Mouse (Mus musculus): ENCODE measurements at regions not wholly inside any gene's neighbourhood (a gene's known extent, or its start where the extent isn't known, plus 50 kb on each side); places are given as distances from the start of the nearest gene placed in this dataset.

DNA sequence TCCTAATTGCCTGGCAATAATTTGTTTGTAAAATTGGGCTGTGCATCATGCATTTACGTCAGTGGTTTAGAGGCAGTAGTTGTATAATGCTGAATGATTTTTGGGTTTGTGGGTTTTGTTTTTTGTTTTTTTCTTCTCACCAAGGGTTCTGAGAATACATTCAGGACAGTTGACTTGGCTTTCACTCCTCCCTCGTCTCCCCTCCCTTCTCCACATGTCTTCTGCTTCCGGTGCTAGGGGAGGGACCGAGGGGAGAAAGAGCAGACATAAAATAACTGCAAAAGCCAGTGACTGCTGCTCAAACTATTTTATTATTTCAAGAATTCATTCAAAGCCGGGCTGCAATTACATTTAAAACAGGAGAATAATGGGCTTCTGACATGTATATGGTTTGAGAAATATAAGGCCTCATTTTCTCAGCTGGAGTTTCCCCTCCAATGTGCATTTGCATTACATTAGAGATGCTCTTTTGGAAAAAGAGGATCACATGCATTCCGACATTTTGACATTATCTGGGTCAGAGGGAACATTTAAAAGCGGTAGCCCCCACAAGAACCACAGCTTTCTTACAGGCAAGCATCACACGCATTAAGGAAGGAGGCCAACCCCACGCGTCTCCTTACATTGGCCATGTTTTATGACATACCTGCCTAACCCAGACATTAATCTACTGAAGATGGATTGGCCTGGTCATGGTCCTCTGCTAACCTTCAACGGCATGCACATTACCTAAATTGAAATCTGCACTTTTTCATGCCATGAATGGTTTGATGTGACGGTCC lies 185.3 kb upstream of the Mpdz start:
- WGBS: 91% methylated on average over 12 of the region's 12 CpGs
- no peak for DNase-seq (ENCODE audit: extremely low read depth, low read depth, low spot score)
- H3K9ac ChIP-seq (ENCODE audit: low read depth, low read length): no peak overlapping the region
- H3K27me3 ChIP-seq (ENCODE audit: control insufficient read depth, insufficient read depth, low read length): no peaks in the 10 kb centered on the region
- no peaks in the 10 kb centered on the region for H3K4me1 ChIP-seq (ENCODE audit: control insufficient read depth, insufficient read depth, low read length)
- TF ChIP-seq POLR2A (IDR thresholded peaks at IDR 0.05; ENCODE audit: extremely low read depth, insufficient read depth, low read length) (no peak), CTCF (IDR thresholded peaks at IDR 0.05; ENCODE audit: low read depth, low read length) (no peak)
- no peaks in the 10 kb centered on the region for H3K36me3 ChIP-seq (ENCODE audit: control insufficient read depth, insufficient read depth, low read length)
- H3K4me3 ChIP-seq (ENCODE audit: insufficient read depth, low read depth, low read length): no peak overlapping the region
- no peaks in the 10 kb centered on the region for H3K79me2 ChIP-seq (ENCODE audit: control insufficient read depth, insufficient read depth, low read length)
- H3K27ac ChIP-seq (replicated peaks; ENCODE audit: insufficient read depth, low read depth, low read length): no peak overlapping the region

DNA sequence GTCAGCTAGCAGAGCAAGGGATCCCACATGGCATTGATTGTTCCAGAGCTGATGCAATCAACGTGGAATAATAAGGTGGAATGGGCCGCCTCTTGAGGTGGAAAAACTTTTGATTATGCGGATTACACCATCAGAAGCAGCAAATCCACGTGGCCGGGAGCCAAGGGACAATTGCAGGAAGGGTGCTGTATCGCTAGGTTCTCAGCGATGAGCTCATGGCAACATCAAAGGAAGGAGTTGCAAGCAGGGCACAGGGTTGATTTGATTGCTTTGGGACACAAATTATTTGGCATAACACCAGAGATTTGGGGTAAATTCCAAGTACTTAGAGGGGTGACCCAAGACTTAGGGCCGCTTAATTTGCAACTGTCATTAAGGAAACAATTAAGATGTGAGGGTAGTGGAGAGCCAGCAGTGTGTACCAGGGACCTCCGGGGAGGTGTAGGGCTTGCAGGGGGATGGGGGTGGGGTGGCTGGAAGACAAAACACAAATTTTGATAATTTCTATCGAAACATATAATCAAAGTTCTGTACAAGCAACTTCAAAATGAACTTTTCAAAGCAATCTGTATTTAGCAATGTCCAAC lies 182.8 kb upstream of the Mpdz start:
- no peak overlapping the region for H3K4me3 ChIP-seq (ENCODE audit: insufficient read depth, low read depth, low read length)
- 43% methylated on average over 10 of the region's 10 CpGs for WGBS
- no peak overlapping the region for H3K27ac ChIP-seq (replicated peaks; ENCODE audit: insufficient read depth, low read depth, low read length)
- H3K27me3 ChIP-seq (ENCODE audit: control insufficient read depth, insufficient read depth, low read length): no peaks in the 10 kb centered on the region
- peak; percentile 29 for DNase-seq (ENCODE audit: extremely low read depth, low read depth, low spot score)
- H3K9ac ChIP-seq (ENCODE audit: low read depth, low read length): no peak overlapping the region
- no peaks in the 10 kb centered on the region for H3K36me3 ChIP-seq (ENCODE audit: control insufficient read depth, insufficient read depth, low read length)
- H3K79me2 ChIP-seq (ENCODE audit: control insufficient read depth, insufficient read depth, low read length): no peaks in the 10 kb centered on the region
- TF ChIP-seq CTCF (IDR thresholded peaks at IDR 0.05; ENCODE audit: low read depth, low read length): no peak
- no peak for TF ChIP-seq POLR2A (IDR thresholded peaks at IDR 0.05; ENCODE audit: extremely low read depth, insufficient read depth, low read length)
- H3K4me1 ChIP-seq (ENCODE audit: control insufficient read depth, insufficient read depth, low read length): no peaks in the 10 kb centered on the region; the same call in 1 of the 2 replicates

DNA sequence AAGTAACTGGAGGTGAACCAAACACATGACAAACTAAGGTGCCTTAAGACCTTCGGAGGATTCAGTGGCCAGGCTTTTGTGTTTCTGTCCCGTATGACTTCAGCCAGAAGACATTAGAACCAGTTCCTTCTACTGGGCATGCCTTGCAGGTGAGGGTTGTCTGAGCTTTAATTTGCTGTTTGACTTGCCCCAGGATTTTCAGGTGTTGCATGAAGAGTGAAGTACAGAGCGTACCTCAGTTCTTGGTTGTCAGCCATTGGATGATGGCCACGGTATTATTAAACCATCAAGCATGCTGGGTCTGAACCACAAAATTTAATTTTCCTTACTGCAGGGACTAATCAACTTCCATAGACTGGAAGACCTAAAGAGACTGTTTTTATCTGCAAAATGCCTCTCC lies 181.5 kb upstream of the Mpdz start:
- Histone ChIP-seq H3K27ac (replicated peaks; ENCODE audit: insufficient read depth, low read depth, low read length) (no peak overlapping the region), H3K4me3 (ENCODE audit: insufficient read depth, low read depth, low read length) (no peak overlapping the region), H3K27me3 (ENCODE audit: control insufficient read depth, insufficient read depth, low read length) (no peaks in the 10 kb centered on the region), H3K9ac (ENCODE audit: low read depth, low read length) (no peak overlapping the region), H3K79me2 (ENCODE audit: control insufficient read depth, insufficient read depth, low read length) (no peaks in the 10 kb centered on the region), H3K4me1 (ENCODE audit: control insufficient read depth, insufficient read depth, low read length) (no peaks in the 10 kb centered on the region; the same call in 1 of the 2 replicates), H3K36me3 (ENCODE audit: control insufficient read depth, insufficient read depth, low read length) (no peaks in the 10 kb centered on the region)
- TF ChIP-seq POLR2A (IDR thresholded peaks at IDR 0.05; ENCODE audit: extremely low read depth, insufficient read depth, low read length) (no peak), CTCF (IDR thresholded peaks at IDR 0.05; ENCODE audit: low read depth, low read length) (no peak)
- DNase-seq (ENCODE audit: extremely low read depth, low read depth, low spot score): no peak
- WGBS: 97% methylated on average over 4 of the region's 4 CpGs

DNA sequence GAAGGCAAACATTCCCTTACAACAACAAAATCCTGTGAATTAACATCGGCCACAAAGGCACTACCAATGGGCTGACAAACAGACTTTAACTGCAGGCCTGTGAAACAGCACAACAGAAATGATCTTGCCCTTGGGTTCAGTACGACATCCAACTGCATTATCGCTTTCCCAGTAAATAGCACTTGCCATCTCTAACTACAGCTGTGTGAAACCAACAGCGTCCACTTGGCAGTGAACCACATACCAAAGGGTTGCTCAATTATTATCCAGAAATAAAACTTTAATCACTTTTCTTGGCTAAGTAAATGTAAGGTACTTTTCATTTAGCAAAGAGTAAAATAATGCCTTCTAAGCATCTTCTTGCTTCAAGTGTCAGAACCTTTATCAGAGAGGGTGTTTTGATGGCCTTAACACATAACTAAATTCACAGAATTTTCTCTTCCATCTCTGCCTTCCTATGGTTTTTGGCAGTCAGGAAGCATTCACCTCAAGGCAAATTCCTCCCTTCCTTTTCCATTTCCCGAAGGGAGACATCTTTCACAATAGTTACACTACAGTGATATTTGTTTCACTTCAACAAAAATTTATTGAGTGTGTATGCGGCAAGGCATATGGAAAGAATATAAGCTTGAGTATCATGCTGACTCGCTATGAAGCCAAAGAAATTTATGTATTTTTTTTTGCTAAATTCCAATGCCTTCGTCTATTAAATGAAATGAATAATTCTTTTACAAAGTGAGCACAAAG lies 178.9 kb upstream of the Mpdz start:
- Histone ChIP-seq H3K4me1 (ENCODE audit: control insufficient read depth, insufficient read depth, low read length) (no peaks in the 10 kb centered on the region; the same call in 1 of the 2 replicates), H3K36me3 (ENCODE audit: control insufficient read depth, insufficient read depth, low read length) (no peaks in the 10 kb centered on the region), H3K4me3 (ENCODE audit: insufficient read depth, low read depth, low read length) (no peak overlapping the region), H3K27me3 (ENCODE audit: control insufficient read depth, insufficient read depth, low read length) (no peaks in the 10 kb centered on the region), H3K79me2 (ENCODE audit: control insufficient read depth, insufficient read depth, low read length) (no peaks in the 10 kb centered on the region), H3K27ac (replicated peaks; ENCODE audit: insufficient read depth, low read depth, low read length) (no peak overlapping the region), H3K9ac (ENCODE audit: low read depth, low read length) (no peak overlapping the region)
- DNase-seq (ENCODE audit: extremely low read depth, low read depth, low spot score): peak; percentile 73
- no peak for TF ChIP-seq POLR2A (IDR thresholded peaks at IDR 0.05; ENCODE audit: extremely low read depth, insufficient read depth, low read length)
- no peak for TF ChIP-seq CTCF (IDR thresholded peaks at IDR 0.05; ENCODE audit: low read depth, low read length)
- WGBS: 53% methylated on average over 8 of the region's 8 CpGs

DNA sequence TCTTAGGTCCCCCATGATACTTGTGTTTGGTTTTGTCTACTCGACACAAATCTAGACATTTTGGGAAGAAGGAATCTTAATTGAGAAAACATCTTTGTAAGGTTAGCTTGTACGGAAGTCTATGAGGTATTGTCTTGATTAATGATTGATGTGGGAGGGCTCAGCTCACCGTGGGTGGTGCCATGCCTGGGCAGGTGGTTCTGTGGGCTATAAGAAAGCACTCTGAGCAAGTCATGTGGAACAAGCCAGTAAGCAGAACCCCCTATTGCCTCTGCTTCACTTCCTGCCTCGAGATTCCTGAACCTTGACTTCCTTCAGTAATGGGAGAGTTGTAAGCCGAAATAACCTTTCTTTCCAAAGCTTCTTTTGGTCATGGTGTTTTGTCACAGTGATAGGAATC lies 174.6 kb upstream of the Mpdz start:
- TF ChIP-seq POLR2A (IDR thresholded peaks at IDR 0.05; ENCODE audit: extremely low read depth, insufficient read depth, low read length) (no peak), CTCF (IDR thresholded peaks at IDR 0.05; ENCODE audit: low read depth, low read length) (no peak)
- WGBS: 75% methylated on average over 5 of the region's 5 CpGs
- Histone ChIP-seq H3K4me3 (ENCODE audit: insufficient read depth, low read depth, low read length) (no peak overlapping the region), H3K4me1 (ENCODE audit: control insufficient read depth, insufficient read depth, low read length) (no peaks in the 10 kb centered on the region; the same call in 1 of the 2 replicates), H3K36me3 (ENCODE audit: control insufficient read depth, insufficient read depth, low read length) (no peaks in the 10 kb centered on the region), H3K27ac (replicated peaks; ENCODE audit: insufficient read depth, low read depth, low read length) (no peak overlapping the region), H3K27me3 (ENCODE audit: control insufficient read depth, insufficient read depth, low read length) (no peaks in the 10 kb centered on the region), H3K9ac (ENCODE audit: low read depth, low read length) (no peak overlapping the region), H3K79me2 (ENCODE audit: control insufficient read depth, insufficient read depth, low read length) (no peaks in the 10 kb centered on the region)
- no peak for DNase-seq (ENCODE audit: extremely low read depth, low read depth, low spot score)

Data from liver, adult 2 months (tissue).